Mouse (Mus musculus): ENCODE measurements around the gene Trp53tg5.

GRCm38 (mm10) chr2:164449341-164450042 lies 24.0 kb downstream of the Trp53tg5 start:
- TF ChIP-seq CTCF (IDR thresholded peaks at IDR 0.05; ENCODE audit: low read depth) (no peak), EP300 (IDR thresholded peaks at IDR 0.05; ENCODE audit: low read depth) (no peak)

Measured in heart, postnatal 0 days (tissue).